ENCODE assay signal across 8 mouse cellular contexts in the genomic region with DNA sequence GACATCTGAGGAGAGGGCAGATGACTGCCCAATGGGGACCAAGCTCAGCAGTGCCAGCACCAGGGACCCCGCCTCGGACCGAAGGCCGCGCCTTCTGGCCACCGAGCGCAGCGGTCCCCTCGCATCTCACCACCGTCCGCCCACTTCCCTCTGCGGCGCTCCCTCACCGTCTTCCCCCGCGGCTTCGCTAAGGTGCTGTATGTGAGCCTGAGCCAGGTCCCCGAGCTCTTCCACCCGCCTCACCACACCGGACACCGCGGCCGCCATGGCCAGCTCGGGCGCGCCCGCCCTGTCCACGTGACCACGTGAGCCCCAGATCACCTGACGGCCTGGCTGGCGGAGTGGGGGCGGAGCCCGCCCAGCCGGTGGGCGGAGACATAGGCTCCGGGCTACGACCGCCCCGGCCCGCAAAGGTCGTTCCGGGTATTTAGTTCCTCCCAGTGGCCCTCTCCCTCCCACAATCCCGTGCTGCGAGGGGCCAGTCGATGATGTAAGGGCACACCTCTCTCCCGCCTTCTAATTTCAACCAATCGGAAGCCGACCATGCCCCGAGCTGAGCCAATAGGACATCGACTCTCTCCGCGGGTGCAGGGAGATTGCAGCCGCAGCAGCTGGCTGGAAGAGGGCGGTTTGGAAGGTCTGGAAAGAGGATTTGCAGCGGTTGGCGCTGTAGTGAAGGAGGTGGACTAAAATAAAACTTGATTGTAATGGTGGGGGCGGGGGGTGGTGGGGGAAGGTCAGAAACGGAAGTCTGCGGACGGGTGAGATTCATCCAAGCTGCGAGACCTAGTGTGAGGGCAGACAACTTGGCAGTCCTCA. TPM values are rescaled to one million over a fixed set of nuclear protein-coding genes. Genes with fewer than 3 reads are reported as not detected.
DNase-seq lines count a peak whose midpoint lies in the region; ATAC-seq lines count a peak whose summit lies in the region.

A gene (minus strand): TSS at position 297 of the 819 bp plus-strand sequence.

- peaks cover 10% of the 10 kb centered on the region; the same call in 1 of the 2 replicates for H3K36me3 ChIP-seq in hindbrain, embryonic 12.5 days

- peak within 1 kb of the TSS; percentile 84 for H3K9ac ChIP-seq in hindbrain, embryonic 12.5 days

- H3K4me2 ChIP-seq in hindbrain, embryonic 12.5 days (replicated peaks): peak within 1 kb of the TSS; percentile 67

- DNase-seq in Muller cell, postnatal 12 days (ENCODE audit: inconsistent ontology term): peak; percentile 100
- DNase-seq in cerebellum, adult 9-11 months: peak; percentile 100
- DNase-seq in frontal cortex, postnatal 10 days (ENCODE audit: low spot score in 2 of 2): peak; percentile 97 to 99
- peak; percentile 97 to 98 for DNase-seq in layer of hippocampus, postnatal 14 days (ENCODE audit: low spot score in 2 of 2)
- DNase-seq in lung, postnatal 14 days: peak; percentile 98
- peak; percentile 99 for DNase-seq in retina, adult 2 months (ENCODE audit: low read depth, low spot score)
- peak; percentile 97 to 99 for DNase-seq in thymus, postnatal 36 days

- peak within 1 kb of the TSS; percentile 72 for H3K4me3 ChIP-seq in hindbrain, embryonic 12.5 days

- ATAC-seq in hindbrain, embryonic 12.5 days (ENCODE audit: low FRiP score): peak; percentile 100

- peaks cover 8% of the 10 kb centered on the region; the same call in 1 of the 2 replicates for H3K4me1 ChIP-seq in hindbrain, embryonic 12.5 days

- under 1% methylated on average over 61 of the region's 61 CpGs for WGBS in hindbrain, embryonic 12.5 days

- no peaks in the 10 kb centered on the region for H3K27me3 ChIP-seq in hindbrain, embryonic 12.5 days

- peak within 1 kb of the TSS; percentile 90 for H3K27ac ChIP-seq in hindbrain, embryonic 12.5 days

- H3K9me3 ChIP-seq in hindbrain, embryonic 12.5 days (replicated peaks): no peaks in the 10 kb centered on the region

RNA-seq across cellular contexts. Expression of the gene that starts here (rescaled TPM):
- 57.2 and 61.6 TPM in 2 replicates for polyA plus RNA-seq in hindbrain, embryonic 12.5 days (2016; fragmentation: Nextera tagmentation; extraction: Ambion mirVana)
- total RNA-seq in layer of hippocampus, postnatal 14 days (2021): 10 to 100 TPM; 41.8 to 43.6 TPM

Comparison
In these comparisons a context has a peak if more than half of its experiments do, and no peak if none do; other contexts are left out.
1. Peak in every context shown above with its lines: DNase-seq, ATAC-seq, H3K4me3 ChIP-seq and H3K27ac ChIP-seq.